Mouse (Mus musculus) liver (tissue): ENCODE results near the gene Matn4.
A peak's percentile ranks its signal among the peaks of the same experiment; 100 is the strongest.

Experiments used
- DNase-seq: peaks from one replicate; pipeline ENCODE4 v3.0.0-alpha.2; 2020; ENCODE audit warnings: mixed read lengths

Matn4 gene

DNA sequence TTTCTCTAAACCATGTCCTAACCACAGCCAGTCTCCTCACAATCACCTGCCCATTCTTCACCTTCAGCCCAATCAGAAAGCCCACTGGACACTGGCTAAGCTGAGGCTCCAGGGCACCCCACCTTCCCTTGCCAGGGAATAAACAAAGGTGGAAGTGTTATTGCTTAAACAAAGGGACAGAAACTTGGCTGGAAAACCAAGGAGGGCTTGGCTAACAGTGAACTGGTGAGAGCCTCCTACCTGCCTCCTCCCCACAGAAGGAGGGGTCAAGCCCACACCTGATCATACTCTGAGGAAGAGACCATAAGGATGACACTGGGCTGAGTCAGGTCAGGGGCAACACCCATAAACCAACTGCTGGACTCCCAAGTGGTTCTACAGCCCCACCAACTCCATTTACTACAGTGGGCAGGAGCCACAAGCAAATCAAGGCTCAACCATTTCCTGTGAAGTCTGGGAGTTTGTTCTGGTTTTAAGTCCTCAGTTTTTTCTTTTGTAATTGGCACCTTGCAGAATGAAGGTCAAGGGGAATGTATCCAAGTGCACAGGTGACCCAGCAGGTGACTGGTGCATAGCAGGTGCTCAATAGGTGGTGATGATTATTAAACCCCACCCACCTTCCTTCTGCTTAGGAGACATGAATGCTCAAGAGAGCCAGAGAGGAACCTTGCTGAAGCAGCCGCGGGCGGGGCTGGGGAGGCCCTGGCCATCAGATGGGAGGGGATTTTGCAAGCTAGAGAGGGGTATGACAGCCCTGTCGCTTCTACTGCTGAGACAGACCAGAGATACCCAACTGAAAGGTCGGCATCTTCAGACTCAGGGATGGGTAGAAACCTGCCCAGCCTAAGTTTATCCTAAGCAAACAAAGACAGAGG lies 30.5 kb upstream of the Matn4 start:
- DNase-seq, result no peak

GRCm38 (mm10) chr2:164434681-164435080 lies 29.7 kb upstream of the Matn4 start:
- no peak for DNase-seq

DNA sequence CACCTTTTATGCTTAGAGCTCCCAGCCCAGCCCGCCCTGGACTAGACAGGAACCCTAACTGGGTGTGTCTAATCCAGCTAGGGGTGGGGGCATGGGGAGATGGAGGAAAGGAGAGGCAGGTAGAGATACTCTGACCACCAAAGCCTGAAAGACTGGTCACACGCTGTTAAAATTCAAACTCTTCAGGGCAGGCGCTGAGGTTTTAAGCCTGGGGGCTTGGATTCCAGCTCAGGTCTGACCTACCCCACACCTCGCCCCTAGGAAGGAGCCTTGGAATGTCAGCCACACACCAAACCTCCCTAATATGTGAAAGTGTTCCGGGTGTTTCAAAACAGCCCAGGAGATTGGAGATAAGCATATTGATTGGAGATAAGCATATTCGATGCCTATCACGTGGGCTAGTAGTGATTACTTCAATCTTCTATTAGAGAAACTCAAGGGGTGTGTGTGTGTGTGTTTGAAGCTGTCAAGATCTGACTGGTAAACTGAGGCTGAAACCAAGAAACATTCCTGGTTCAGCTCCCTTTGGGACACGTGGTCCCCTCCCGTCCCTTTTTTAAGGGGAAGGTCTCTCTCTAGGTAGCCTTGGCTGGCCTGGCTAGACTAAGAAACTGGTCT lies 28.4 kb upstream of the Matn4 start:
- no peak for DNase-seq

DNA sequence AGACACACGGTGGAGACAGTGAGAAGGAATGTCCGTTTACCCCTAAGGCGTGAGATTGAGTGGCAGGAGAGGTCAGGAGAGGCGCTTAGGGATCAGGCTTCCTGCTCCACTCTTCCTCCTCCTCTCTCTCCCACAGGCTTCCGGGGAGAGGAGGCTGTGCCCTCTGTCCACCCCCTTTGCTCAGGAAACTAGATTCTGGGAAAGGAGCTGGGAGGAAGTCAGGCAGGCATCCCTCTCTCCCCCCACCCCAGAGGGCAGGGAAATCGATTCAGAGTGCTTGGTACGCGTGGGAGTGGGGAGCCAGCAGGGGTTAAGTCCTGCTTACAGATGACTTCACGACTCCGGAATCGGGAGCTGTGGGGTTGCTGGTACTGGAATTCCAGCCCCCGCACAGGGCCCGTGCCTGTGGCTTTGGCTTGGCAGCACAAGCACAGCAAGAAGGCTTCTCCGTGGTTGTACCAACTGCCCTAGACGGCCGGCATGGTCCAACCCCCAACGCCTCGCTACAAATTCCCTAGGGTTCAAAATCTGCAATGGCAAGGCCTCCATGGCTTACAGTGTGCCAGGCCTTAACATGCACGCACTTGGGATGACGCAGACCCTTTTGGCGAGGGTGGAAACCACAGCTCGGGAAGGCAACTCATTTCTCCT lies 27.7 kb upstream of the Matn4 start:
- DNase-seq, result peak; percentile 22

DNA sequence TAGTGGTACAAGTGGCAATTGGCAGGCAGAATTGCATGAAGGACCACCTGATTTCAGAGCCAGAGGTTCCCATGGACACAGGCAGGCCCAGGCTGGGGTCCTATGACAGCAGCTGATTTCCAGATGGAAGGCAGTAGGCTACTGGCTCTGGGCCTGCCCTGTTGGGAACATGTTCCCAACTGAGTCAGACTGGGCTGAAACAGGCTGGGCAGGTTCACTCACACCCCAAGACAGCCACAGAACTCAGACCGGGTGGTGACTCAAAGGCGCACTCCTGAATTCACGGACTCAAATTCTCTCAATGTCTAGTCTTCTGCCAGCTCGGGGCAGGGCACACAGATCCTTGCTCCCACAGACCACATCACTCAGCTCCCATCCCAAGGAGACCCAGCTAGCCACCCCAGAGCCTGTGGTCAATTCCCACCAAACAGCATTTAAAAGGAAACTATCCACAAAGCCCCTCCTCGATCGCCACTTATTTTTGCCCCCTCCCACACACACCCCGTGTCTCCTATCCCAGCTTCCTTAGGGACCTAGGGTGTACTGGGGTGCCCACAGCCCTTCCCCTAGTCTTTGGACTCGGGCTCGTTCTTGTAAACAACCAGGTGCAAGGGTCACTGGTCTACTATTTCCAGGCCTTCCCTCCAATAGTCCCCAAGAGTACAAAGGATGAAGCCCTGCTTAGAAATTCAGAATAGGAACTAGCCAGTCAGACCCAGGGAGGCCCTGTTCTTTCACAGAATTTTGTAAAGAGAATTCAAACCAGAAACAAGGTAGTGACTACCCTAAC lies 26.9 kb upstream of the Matn4 start:
- no peak for DNase-seq

DNA sequence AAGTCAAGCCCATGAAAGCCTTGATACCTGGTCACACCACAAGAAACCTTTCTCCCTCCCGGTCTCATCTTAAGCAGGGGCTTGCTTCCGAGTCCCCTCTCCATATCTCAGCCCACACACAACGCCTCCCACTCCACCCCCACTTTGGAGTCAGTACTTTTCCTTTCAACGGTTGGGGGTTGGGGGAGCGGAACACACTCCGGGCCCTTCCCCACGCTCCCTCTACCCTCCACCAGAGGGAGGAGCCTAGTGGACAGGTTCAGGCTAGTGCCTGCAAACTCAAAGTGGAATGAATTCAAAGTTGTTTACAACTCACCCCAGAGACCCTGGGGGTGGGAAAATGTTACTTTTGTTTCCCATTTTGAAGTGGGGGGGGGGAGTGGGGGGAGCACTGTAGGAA lies 25.7 kb upstream of the Matn4 start:
- DNase-seq, result no peak

GRCm38 (mm10) chr2:164429881-164430615 lies 25.1 kb upstream of the Matn4 start:
- DNase-seq, result no peak

DNA sequence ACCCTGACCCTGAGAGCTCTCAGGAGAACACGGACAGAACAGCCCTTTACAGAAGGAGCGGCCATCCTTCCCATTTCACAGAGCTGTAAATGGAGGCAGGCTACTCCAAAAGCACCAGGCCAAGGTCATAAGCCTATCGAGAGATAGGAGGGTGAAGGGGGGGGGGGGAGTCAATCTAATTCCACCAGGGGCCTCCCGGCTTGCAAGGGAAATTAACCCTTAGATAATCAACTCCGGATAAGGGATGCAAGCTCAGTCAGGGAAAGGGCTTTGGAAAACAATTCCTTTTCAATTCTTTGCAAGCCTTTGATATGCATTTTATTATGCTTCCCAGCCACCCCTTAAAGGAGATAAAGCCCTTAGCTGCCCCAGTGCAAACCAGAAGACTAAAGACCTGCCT lies 23.5 kb upstream of the Matn4 start:
- no peak for DNase-seq

DNA sequence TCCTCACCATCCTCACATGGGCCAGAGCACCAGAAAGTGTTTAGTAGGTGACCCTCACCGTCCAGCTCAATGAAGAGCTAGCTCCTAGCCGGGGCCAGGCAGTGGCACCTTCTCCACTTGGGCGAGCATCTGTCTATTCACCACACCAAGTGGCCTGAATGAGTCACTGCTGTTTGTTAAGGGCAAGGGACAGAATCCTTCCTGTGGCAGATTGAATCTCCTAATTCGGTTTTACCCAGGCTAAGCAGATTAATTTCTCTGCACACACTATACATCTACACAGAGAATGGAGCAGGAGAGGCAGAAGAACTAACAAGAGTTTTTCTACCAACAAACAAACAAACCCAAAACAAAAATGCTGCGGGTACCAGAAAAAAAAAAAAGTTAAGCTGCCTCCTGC lies 22.0 kb upstream of the Matn4 start:
- DNase-seq, result no peak

GRCm38 (mm10) chr2:164426121-164426520 lies 21.2 kb upstream of the Matn4 start:
- no peak for DNase-seq

DNA sequence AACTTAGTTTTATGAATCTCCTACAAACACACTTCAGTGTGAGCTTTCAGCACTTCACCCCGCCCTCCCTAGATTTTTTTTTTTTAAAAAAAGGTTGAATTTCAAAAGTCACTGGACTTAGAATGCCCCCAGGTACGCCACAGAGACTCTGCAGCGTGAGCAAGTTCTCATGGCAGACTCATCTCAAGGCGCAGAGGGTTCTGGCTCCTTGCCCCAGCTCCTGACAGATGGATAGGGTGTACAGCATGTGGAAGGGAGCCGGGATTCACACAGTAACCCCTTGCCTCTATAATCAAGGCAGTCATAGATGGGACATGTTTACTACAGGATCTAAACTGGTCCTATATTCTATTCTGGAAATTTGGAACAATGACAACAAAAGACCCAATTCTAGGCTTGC lies 20.4 kb upstream of the Matn4 start:
- DNase-seq, result no peak

GRCm38 (mm10) chr2:164424406-164424805 lies 19.4 kb upstream of the Matn4 start:
- DNase-seq, result no peak

DNA sequence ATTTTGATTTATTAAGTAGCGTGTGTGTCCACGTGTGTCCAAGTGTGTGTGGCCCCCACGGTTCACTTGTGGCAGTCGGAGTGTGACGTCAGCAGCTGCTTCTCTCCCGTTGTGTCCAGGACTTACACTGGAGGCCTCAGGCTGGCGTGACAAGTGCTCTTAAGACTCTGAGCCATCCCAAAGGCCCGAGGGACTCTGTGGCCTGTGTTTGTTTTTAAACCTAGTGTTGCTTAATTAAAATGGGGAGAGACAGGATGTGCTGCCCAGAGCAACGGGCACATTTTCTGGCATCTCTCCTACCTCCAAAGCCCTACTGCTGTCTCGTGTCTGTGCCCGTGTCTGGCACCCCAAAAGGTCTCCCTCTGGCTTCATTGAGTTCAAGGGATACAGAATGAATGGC lies 18.5 kb upstream of the Matn4 start:
- DNase-seq, result no peak

DNA sequence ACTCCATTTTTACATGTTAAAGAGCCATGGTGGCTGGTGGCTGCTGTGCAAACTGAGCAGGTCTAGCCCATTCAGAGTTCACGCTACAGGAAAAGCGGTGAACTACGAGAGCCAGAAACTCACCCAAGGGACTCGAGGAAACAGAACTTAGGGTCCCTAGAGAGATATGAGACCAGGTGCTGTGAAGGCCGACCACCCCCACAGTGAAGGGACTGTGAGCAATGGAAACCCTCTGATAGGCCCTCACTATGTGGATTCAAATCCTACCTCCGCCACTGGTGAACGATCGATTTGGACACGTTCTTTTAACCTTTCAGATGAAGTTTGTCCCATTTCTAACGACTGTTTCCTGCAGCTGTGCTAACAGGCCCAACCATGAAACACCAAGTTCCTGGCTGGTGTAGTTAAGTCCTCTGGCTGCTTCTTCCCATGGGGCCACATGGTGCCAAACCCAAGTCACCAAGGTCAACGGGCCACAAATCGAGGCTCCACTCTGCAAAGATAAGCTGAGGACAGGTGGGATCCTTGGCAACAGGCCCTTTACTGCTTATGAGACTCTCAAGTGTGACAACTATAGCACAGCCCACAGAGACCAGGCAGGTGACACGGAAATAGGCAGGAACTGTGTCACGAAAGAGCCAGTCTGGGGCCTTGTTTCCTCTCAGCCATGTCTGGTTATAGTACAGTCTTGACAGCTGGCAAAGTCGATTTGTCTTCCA lies 17.9 kb upstream of the Matn4 start:
- DNase-seq, result no peak

DNA sequence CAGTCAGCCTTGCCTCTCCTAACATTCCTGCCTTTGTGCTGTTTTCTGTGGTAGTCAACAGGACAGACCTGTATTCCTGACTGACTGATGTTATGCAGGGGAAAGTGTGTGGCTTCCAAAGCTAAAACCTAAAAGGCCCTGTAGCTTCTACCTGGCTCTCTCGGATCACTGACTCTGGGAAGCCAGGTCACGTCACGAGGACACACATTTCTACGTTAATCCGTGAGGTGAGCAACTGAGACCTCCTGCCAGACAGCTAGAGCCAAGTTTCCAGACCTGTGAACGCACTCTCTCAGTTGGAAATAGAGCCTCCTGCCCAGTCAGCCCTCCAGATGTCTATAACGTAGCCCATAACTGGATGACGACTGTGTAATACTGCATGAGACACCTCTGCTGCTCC lies 17.0 kb upstream of the Matn4 start:
- no peak for DNase-seq

DNA sequence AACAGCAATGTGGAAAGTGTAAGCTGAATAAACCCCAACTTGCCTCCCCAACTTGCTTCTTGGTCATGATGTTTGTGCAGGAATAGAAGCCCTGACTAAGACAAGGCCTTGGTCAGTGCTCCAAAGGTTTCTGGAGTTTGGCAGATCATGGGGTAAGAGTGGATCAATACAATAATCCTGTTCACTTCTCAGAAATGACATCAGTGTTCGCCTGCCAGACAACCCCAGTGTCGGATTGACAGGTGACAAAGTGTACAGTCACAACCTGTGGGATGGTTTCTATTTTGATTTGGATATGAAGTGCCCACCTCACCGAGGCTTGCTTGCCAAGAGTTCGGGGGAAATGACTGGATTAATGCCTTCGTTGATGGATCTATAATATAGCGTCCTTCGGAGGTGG lies 16.3 kb upstream of the Matn4 start:
- DNase-seq, result no peak

GRCm38 (mm10) chr2:164419489-164419888 lies 14.5 kb upstream of the Matn4 start:
- DNase-seq, result no peak

DNA sequence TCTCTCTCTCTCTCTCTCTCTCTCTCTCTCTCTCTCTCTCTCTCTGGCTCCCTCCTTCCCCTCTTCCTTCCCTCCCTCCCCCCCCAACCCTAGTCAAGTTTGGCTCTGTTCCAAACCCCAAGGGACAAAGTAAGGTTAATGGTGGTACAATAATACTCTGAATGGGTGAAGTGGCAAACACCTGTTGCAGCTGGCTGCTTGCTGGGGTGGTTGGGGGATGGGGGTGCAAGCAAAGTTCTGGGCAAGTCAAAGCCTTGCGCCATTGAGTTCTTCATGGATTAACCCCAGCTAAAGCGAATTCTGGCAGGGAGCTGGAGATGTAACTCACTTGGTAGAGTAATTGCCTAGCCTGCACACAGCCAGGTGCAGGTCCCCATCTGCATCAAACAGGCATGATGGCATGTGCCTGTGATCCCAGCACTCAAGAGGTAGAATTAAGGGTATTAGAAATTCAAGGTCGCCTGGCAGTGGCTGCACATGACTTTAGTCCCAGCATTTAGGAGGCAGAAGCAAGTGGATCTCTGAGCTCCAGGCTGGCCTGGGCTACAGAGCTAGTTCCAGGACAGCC lies 13.4 kb upstream of the Matn4 start:
- no peak for DNase-seq

DNA sequence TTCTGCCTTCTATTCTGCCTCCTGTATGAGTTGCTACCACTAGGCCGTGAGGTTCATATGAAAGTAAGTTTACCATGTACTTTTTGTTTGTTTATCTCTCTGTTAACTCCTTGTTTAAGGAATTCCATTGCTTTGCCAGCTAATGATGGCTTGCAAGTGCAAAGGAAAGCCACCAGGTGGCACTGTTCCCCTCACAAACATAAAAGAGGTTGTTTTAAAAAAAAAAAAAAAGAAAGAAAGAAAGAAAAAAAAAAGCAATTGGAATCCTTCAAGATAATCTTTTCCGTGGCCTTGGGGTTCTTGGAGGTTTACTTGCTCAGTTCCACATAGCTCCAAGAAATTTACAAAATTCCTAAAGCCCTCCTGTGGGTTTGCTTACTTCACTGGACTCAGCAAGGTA lies 12.2 kb upstream of the Matn4 start:
- peak; percentile 32 for DNase-seq

DNA sequence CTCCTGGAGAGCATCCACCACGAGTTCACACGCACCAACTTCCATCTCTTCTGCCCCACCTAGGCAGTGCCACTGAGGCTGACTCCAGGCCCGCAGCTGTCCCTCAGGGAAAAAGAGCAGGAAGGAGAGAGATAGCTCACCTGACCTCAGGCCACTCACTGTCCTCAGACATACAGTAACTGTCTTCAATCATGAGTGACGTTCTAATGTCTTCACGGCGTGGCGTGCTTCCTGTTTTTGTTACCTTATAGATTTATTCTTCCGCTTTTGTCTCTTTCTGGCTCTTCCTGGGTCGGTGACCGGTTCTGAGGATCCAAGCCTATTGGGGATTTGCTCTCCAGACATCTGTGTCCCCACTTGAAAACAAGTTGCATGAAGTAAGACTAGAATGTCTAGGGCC lies 9.6 kb upstream of the Matn4 start:
- DNase-seq, result no peak

DNA sequence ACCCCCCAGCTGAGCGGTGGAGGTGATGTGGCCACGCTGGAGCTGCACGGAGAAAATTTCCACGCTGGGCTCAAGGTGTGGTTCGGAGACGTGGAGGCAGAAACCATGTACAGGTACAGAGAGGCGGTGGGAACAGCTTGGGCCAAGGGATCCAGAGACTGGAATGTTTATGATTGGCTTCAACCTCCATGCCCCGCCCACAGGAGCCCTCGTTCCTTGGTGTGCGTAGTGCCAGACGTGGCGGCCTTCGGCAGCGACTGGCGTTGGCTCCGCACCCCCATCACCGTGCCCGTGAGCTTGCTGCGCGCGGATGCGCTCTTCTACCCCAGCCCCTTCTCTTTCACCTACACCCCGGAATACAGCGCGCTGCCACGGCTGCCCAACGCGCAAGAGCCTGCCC lies 9.2 kb upstream of the Matn4 start:
- DNase-seq, result no peak

DNA sequence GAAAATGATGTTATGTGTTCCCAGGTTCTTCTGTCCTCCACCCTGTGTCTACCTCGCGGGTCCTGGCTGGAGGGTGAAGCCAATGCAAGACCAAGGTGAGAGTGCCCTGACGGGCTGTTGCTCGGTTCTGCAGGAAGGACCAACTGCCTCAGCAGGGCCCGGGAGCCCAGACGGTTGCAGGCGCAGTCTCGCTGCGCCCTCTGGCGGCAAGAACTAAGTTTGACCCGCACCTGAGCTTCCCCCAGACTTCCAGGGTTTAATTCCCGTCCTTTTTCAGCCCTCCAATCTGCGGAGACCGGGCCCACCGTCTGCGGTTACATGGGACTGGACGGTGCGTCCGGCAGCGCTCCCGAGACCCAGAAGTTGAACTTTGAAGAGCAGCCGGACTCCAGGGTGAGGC lies 2.7 kb upstream of the Matn4 start:
- DNase-seq, result peak; percentile 60
